Mouse (Mus musculus) midbrain, postnatal 0 days (tissue): Measurements from ENCODE around the gene Cers6. TPM values are rescaled to one million over a fixed set of nuclear protein-coding genes. Genes with fewer than 3 reads are reported as not detected.

Experiments
- ATAC-seq: fragments of 200-750 bp; cut with Nextera tagmentation; 2 replicates; pipeline ENCODE4 v1.8.0; 2017; ENCODE audit warnings: moderate number of reproducible peaks, mild to moderate bottlenecking, moderate TSS enrichment, moderate library complexity; ENCODE audit not compliant: low FRiP score
- DNase-seq: peaks from one replicate; pipeline ENCODE4 v3.0.0-alpha.2; 2015; ENCODE audit warnings: low spot score
- H3K27ac ChIP-seq: fragments of 300-500 bp; sonication (generic); 2 replicates; pipeline ENCODE4 v1.5.1; 2014; ENCODE audit warnings: low read depth, mild to moderate bottlenecking, low read length, mixed read lengths
- H3K27me3 ChIP-seq: fragments of 300-500 bp; sonication (generic); 2 replicates; pipeline ENCODE4 v1.6.1; 2014; ENCODE audit warnings: low read length, control low read depth, mixed read lengths; ENCODE audit not compliant: insufficient read depth
- H3K36me3 ChIP-seq: fragments of 300-500 bp; sonication (generic); 2 replicates; pipeline ENCODE4 v1.6.1; 2014; ENCODE audit warnings: low read length, control low read depth, mixed read lengths; ENCODE audit not compliant: insufficient read depth
- H3K4me1 ChIP-seq: fragments of 300-500 bp; sonication (generic); 2 replicates; pipeline ENCODE4 v1.6.1; 2014; ENCODE audit warnings: mild to moderate bottlenecking, control low read depth, antibody characterized with exemption, low read length, mixed read lengths; ENCODE audit not compliant: insufficient read depth
- H3K4me2 ChIP-seq: fragments of 300-500 bp; sonication (generic); 2 replicates; pipeline ENCODE4 v1.6.1; 2014; ENCODE audit warnings: low read depth, mild to moderate bottlenecking, low read length, mixed read lengths; ENCODE audit not compliant: poor library complexity, severe bottlenecking
- H3K4me3 ChIP-seq: fragments of 300-500 bp; sonication (generic); 2 replicates; pipeline ENCODE4 v1.5.1; 2014; ENCODE audit warnings: low read depth, mild to moderate bottlenecking, low read length, moderate library complexity
- H3K9ac ChIP-seq: fragments of 300-500 bp; sonication (generic); replicated peaks from 2 replicates; pipeline ENCODE4 v1.6.1; 2014; ENCODE audit warnings: mild to moderate bottlenecking, low read length, moderate library complexity, mixed read lengths; ENCODE audit not compliant: poor library complexity, severe bottlenecking
- H3K9me3 ChIP-seq: fragments of 300-500 bp; sonication (generic); 2 replicates; pipeline ENCODE4 v1.6.1; 2016; ENCODE audit warnings: low read length, control low read depth
- CTCF ChIP-seq: IDR thresholded peaks from 2 replicates; pipeline ENCODE4 v1.5.1; 2016; ENCODE audit warnings: antibody characterized with exemption, mild to moderate bottlenecking
- WGBS: fragments of 180-500 bp; shearing (Covaris S2); extraction: QIAGEN DNeasy Blood & Tissue Kit; methylation state at CpG from one replicate; pipeline ENCODE4 v1.1.7; 2014; 5-methylcytosine and 5-hydroxymethylcytosine counted together
- polyA plus RNA-seq: library from polyadenylated mRNA; unstranded; fragments of >200 nt; fragmentation: Nextera tagmentation; extraction: Ambion mirVana; gene quantifications from 2 replicates; pipeline ENCODE4 v1.2.1, GENCODE M21; 2015
- total RNA-seq: library from RNA; depleted of rRNA; stranded (reverse); fragments of >200 nt; gene quantifications from 2 replicates; pipeline ENCODE4 v1.2.3, GENCODE M21; 2014

The Cers6 gene
- total and polyA plus RNA-seq, 2 experiments from 2014 or later, result 29.8 to 57.1 TPM

DNA sequence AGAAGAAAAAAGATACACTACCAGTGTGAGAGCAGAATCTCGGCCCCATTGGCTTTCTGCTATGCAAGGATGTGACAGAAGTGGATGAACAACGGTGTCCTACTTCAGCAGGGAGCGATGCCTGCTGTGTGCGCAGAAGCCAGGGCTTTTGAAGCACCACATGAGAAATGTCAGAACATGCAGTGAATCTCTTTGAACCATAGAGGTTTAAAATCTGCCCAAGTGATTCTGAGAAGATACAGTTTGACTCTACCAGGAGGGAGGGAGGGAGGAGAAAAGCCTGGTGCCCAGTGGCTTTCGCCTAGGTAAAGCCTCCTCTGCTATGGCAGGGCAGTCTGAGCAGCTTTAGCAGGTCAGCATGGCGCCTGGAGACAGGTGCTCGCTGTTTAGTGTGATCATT is 96.6 kb downstream of the Cers6 start:
- H3K36me3 ChIP-seq, result no peaks in the 10 kb centered on the region
- 0 out of 2 replicates have a peak, but pooled peaks cover 4% of the 10 kb centered on the region for H3K4me1 ChIP-seq
- 56% methylated on average over 7 of the region's 7 CpGs for WGBS
- no peaks in the 10 kb centered on the region for H3K9me3 ChIP-seq
- no peak for TF ChIP-seq CTCF
- no peak overlapping the region for H3K4me3 ChIP-seq
- no peak overlapping the region for H3K4me2 ChIP-seq
- peak; percentile 45; the same call in 1 of the 2 replicates for ATAC-seq
- no peak for DNase-seq
- H3K27me3 ChIP-seq, result no peaks in the 10 kb centered on the region
- H3K27ac ChIP-seq, result peak overlapping the region; percentile 59
- no peak overlapping the region for H3K9ac ChIP-seq

GRCm38 (mm10) chr2:68959573-68959972 is 98.3 kb downstream of the Cers6 start:
- TF ChIP-seq CTCF, result no peak
- WGBS, result 93% methylated on average over 4 of the region's 4 CpGs
- Histone ChIP-seq H3K36me3 (no peaks in the 10 kb centered on the region), H3K9me3 (no peaks in the 10 kb centered on the region), H3K4me3 (no peak overlapping the region), H3K27ac (no peak overlapping the region), H3K9ac (no peak overlapping the region), H3K27me3 (no peaks in the 10 kb centered on the region), H3K4me2 (no peak overlapping the region), H3K4me1 (0 out of 2 replicates have a peak, but pooled peaks cover 4% of the 10 kb centered on the region)
- DNase-seq (no peak), ATAC-seq (no peak)

DNA sequence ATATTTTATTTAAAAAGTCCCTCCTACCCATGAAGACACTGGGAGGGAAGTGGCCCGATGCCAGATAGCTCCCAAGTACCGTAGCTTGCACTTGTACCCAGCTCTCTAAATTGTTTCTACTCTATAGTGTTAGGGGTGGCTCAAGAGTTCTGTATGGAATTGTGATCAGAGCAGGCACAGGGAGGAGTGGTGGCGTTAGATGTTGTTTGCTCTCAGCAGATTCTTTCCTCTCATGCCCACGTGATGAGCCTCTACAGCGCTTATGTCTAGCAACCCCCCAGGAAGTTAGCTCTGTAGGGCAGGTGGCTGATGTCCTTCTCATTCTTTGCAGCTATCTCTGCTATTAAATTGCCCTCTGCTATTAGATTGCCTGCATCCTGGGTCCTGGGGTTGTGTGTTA is 98.8 kb downstream of the Cers6 start:
- 0 out of 2 replicates have a peak, but pooled peaks cover 4% of the 10 kb centered on the region for H3K4me1 ChIP-seq
- H3K4me3 ChIP-seq, result no peak overlapping the region
- no peak for TF ChIP-seq CTCF
- H3K9me3 ChIP-seq, result no peaks in the 10 kb centered on the region
- H3K27me3 ChIP-seq, result no peaks in the 10 kb centered on the region
- ATAC-seq (no peak), DNase-seq (no peak)
- H3K27ac ChIP-seq, result no peak overlapping the region
- H3K9ac ChIP-seq, result no peak overlapping the region
- H3K4me2 ChIP-seq, result no peak overlapping the region
- 83% methylated on average over 5 of the region's 5 CpGs for WGBS
- H3K36me3 ChIP-seq, result no peaks in the 10 kb centered on the region

- no peak overlapping the region for H3K9ac ChIP-seq
- H3K27ac ChIP-seq, result no peak overlapping the region
- no peak overlapping the region for H3K4me2 ChIP-seq
- ATAC-seq, result no peak
- DNase-seq, result no peak
- no peaks in the 10 kb centered on the region for H3K36me3 ChIP-seq
- no peaks in the 10 kb centered on the region for H3K9me3 ChIP-seq
- H3K27me3 ChIP-seq, result no peaks in the 10 kb centered on the region
- no peak for TF ChIP-seq CTCF
- WGBS, result 95% methylated on average over 10 of the region's 10 CpGs
- H3K4me1 ChIP-seq, result 0 out of 2 replicates have a peak, but pooled peaks cover 4% of the 10 kb centered on the region
- H3K4me3 ChIP-seq, result no peak overlapping the region
Observed at GRCm38 (mm10) chr2:68960620-68961019, 99.4 kb downstream of the Cers6 start.

DNA sequence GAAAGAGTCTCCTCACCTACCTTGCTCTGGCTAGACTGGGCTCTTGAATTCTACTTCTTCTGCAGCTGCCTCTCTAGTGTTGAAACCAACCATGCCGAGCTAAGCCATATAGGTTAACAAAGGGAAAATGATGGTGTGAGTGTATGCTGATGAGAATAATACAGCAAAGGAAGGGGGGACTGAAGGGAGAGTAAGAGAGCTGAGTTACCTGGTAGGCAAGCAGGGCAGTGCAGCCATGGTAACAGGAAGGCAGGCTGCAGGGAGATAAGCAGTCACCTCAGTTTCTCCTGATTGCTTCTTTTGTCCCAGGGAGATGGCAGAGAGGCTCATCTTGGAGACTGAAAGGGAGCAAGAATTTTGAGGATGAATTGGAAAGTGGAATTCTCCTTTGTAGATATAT is 105.1 kb downstream of the Cers6 start:
- Histone ChIP-seq H3K36me3 (no peaks in the 10 kb centered on the region), H3K4me2 (no peak overlapping the region), H3K27me3 (no peaks in the 10 kb centered on the region), H3K4me3 (no peak overlapping the region), H3K9ac (no peak overlapping the region), H3K4me1 (0 out of 2 replicates have a peak, but pooled peaks cover 4% of the 10 kb centered on the region), H3K27ac (no peak overlapping the region), H3K9me3 (no peaks in the 10 kb centered on the region)
- no peak for DNase-seq
- TF ChIP-seq CTCF, result no peak
- no peak for ATAC-seq
- WGBS, result 53% methylated on average over 1 of the region's 1 CpGs

- Histone ChIP-seq H3K9ac (no peak overlapping the region), H3K4me1 (0 out of 2 replicates have a peak, but pooled peaks cover 4% of the 10 kb centered on the region), H3K4me3 (no peak overlapping the region), H3K36me3 (no peaks in the 10 kb centered on the region), H3K4me2 (no peak overlapping the region), H3K27me3 (no peaks in the 10 kb centered on the region), H3K9me3 (no peaks in the 10 kb centered on the region), H3K27ac (no peak overlapping the region)
- DNase-seq, result no peak
- ATAC-seq, result no peak
- no peak for TF ChIP-seq CTCF
- 91% methylated on average over 8 of the region's 8 CpGs for WGBS
Observed at GRCm38 (mm10) chr2:68968028-68968427, 106.8 kb downstream of the Cers6 start.
